Mouse (Mus musculus): ENCODE measurements around the gene Olfr291. TPM values are rescaled to one million over a fixed set of nuclear protein-coding genes. Genes with fewer than 3 reads are reported as not detected.

Olfr291 gene
- not detected in 2 replicates for polyA plus RNA-seq (2012; ENCODE audit: low replicate concordance)

GRCm38 (mm10) chr7:84853253-84853652 is at the start of gene Olfr291:
TSS of gene Olfr291 (plus strand) at chr7:84853553.

Other genes starting within 250 kb of the Olfr291 start
- gene Fah, start 246.8 kb upstream of the Olfr291 start, polyA plus RNA-seq (2012; ENCODE audit: low replicate concordance): 2.7 and 4.0 TPM in 2 replicates
- gene Zfand6, start 163.6 kb upstream of the Olfr291 start, polyA plus RNA-seq (2012; ENCODE audit: low replicate concordance): 28.8 and 32.8 TPM in 2 replicates
- gene Vmn2r65, start 110.6 kb downstream of the Olfr291 start, polyA plus RNA-seq (2012; ENCODE audit: low replicate concordance): 0.02 TPM in 1 of 2 replicates, not detected in the other
- not detected in 2 replicates for gene Vmn2r66, start 158.7 kb downstream of the Olfr291 start, polyA plus RNA-seq (2012; ENCODE audit: low replicate concordance)

Measured in hematopoietic multipotent progenitor cell, adult 10-12 weeks (in vitro differentiated cells).